Mouse (Mus musculus) forebrain, embryonic 12.5 days (tissue): ENCODE measurements around the gene Tubb2b. TPM values are rescaled to one million over a fixed set of nuclear protein-coding genes. Genes with fewer than 3 reads are reported as not detected.
A peak's percentile ranks its signal among the peaks of the same experiment; 100 is the strongest.
"Not testable (repeated sequence)": the region's sequence is repeated elsewhere in the genome, so short reads cannot be mapped to it uniquely, and the experiment has no call there.

Experiments used
- ATAC-seq: fragments of 200-750 bp; cut with Nextera tagmentation; 2 replicates; pipeline ENCODE4 v1.8.0; 2017; ENCODE audit warnings: moderate TSS enrichment; ENCODE audit not compliant: low FRiP score
- H3K27ac ChIP-seq: fragments of 300-500 bp; sonication (generic); 2 replicates; pipeline ENCODE4 v1.5.1; 2016; ENCODE audit warnings: mild to moderate bottlenecking
- H3K27me3 ChIP-seq: fragments of 300-500 bp; sonication (generic); 2 replicates; pipeline ENCODE4 v1.6.1; 2016; ENCODE audit warnings: mild to moderate bottlenecking
- H3K36me3 ChIP-seq: fragments of 300-500 bp; sonication (generic); replicated peaks from 2 replicates; pipeline ENCODE4 v1.6.1; 2016; ENCODE audit warnings: mild to moderate bottlenecking
- H3K4me1 ChIP-seq: fragments of 300-500 bp; sonication (generic); 2 replicates; pipeline ENCODE4 v1.6.1; 2016
- H3K4me2 ChIP-seq: fragments of 300-500 bp; sonication (generic); 2 replicates; pipeline ENCODE4 v1.6.1; 2016; ENCODE audit warnings: mild to moderate bottlenecking, moderate library complexity
- H3K4me3 ChIP-seq: fragments of 300-500 bp; sonication (generic); replicated peaks from 2 replicates; pipeline ENCODE4 v1.5.1; 2016; ENCODE audit warnings: mild to moderate bottlenecking
- H3K9ac ChIP-seq: fragments of 300-500 bp; sonication (generic); 2 replicates; pipeline ENCODE4 v1.6.1; 2016; ENCODE audit warnings: mild to moderate bottlenecking
- H3K9me3 ChIP-seq: fragments of 300-500 bp; sonication (generic); 2 replicates; pipeline ENCODE4 v1.6.1; 2016
- WGBS: fragments of 180-500 bp; shearing (Covaris S2); methylation state at CpG from one replicate; pipeline ENCODE4 v1.1.7; 2016; 5-methylcytosine and 5-hydroxymethylcytosine counted together
- polyA plus RNA-seq: library from polyadenylated mRNA; unstranded; fragments of >200 nt; fragmentation: Nextera tagmentation; extraction: Ambion mirVana; gene quantifications from 2 replicates; pipeline ENCODE4 v1.2.1, GENCODE M21; 2016

Gene Tubb2b
- polyA plus RNA-seq, 1 experiment from 2014 or later: 311 TPM

DNA sequence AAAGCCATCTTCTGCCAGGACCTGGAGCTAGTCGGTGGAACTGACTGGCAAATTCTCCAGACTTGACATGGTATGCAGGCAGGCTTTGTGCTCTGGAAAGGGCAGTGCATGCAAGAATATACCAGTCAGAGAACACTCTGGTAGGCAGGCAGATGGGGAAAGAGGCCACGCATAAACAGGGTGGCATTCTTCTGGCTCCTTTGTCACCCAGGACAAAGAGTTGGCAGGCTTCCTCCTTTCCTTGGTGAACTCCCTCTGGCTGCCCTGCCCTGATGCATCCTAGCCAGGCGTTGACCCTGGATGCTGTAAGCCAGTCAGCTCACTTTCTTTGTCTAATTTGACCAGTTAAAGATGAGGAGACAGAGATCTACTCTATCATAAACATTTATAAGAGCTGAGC lies 33.2 kb downstream of the Tubb2b start:
- Histone ChIP-seq H3K4me1 (peaks cover 24% of the 10 kb centered on the region), H3K9me3 (no peaks in the 10 kb centered on the region), H3K9ac (no peak overlapping the region), H3K4me3 (no peak overlapping the region), H3K36me3 (no peaks in the 10 kb centered on the region), H3K4me2 (no peak overlapping the region), H3K27ac (peak overlapping the region; percentile 84), H3K27me3 (no peaks in the 10 kb centered on the region)
- ATAC-seq: no peak
- 69% methylated on average over 3 of the region's 3 CpGs for WGBS

DNA sequence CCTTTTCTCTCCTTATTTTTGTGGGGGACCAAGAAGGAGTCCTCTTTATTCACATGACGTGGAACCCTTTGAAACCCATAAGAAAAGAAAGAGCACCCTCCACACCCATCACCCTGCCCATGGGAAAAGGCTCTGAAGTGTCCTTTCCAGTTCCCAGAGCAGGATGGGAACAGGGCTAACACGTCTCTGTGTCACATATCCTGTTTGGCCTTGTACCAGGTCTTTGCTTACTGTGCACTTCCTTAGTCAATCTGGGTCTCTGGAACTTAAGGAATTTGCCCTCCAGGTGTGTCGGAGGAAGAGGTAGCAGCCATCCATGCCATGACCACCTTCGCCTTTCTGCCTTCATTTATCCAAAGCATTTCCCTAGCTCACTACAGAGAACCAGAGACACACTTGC lies 33.8 kb downstream of the Tubb2b start:
- H3K36me3 ChIP-seq: no peaks in the 10 kb centered on the region
- H3K27me3 ChIP-seq: no peaks in the 10 kb centered on the region
- peak overlapping the region; percentile 28; the same call in 1 of the 2 replicates for H3K4me2 ChIP-seq
- H3K9ac ChIP-seq: no peak overlapping the region
- no peaks in the 10 kb centered on the region for H3K9me3 ChIP-seq
- H3K4me3 ChIP-seq: no peak overlapping the region
- peak overlapping the region; percentile 84 for H3K27ac ChIP-seq
- peak; percentile 75 for ATAC-seq
- WGBS: 51% methylated on average over 4 of the region's 4 CpGs
- H3K4me1 ChIP-seq: peaks cover 24% of the 10 kb centered on the region

DNA sequence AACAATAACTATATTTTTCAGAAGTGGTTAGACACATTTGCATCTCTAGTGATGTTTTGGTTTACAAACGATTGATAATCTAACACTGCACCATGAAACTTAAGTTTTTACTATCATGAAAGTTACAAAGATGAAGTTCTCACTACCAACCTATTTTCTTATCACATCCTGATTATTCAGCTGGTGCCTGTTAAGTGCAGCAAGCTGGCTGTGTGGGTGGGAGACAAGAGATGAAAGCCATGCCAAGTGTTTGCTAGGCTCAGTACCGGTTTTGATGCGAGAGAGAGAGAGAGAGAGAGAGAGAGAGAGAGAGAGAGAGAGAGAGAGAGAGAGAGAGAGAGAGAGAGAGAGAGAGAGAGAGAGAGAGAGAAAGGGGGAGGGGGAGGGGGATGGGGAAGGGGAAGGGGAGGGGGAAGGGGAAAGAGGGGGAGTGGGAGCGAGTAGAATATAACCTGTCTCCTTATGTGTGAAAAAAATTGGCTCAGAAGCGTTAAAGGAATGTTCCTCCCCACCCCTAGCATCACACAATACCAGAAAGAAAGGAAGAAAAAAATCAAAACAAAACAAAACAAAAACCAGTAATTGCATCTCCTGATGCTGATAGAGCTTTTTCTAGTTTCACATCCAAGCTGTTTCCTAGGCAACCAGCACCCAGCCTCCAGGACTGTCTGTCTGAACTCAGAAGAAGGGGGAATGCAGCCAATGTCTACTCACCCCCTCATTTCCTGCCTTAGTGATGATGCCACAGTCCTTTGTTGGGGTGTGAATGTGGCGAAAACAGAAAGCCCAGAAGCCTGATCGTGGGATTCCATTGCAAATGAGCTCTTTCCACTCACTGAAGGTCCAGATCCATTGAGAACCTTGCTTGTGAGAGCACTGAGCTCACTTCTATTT lies 34.5 kb downstream of the Tubb2b start:
- H3K4me2 ChIP-seq: peak overlapping the region; percentile 28
- peak; percentile 97 for ATAC-seq
- no peak overlapping the region for H3K9ac ChIP-seq
- H3K4me1 ChIP-seq: peaks cover 24% of the 10 kb centered on the region
- no peaks in the 10 kb centered on the region for H3K9me3 ChIP-seq
- H3K4me3 ChIP-seq: no peak overlapping the region
- 22% methylated on average over 5 of the region's 7 CpGs for WGBS
- no peaks in the 10 kb centered on the region for H3K36me3 ChIP-seq
- H3K27me3 ChIP-seq: no peaks in the 10 kb centered on the region
- peak overlapping the region; percentile 84 for H3K27ac ChIP-seq

DNA sequence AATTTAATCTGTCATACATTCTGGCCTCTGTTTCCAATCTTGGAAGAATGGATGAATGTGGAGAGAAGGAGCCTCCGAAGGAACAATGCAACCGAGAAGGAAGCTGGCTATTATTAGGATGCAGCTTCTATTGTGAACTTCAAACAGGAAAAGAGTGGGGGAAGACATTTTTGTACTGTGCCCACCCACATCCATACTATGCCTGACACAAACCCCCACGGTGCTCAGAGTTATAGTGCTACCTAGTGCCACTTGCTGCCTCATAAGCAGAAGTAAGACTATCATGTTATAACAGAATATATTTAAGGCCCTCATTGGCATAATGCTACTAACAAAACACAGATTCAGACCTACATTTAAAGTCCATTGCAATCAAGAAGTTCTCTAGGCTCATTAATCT lies 40.9 kb downstream of the Tubb2b start:
- peak overlapping the region; percentile 86 for H3K27ac ChIP-seq
- no peak for ATAC-seq
- no peaks in the 10 kb centered on the region for H3K9me3 ChIP-seq
- H3K9ac ChIP-seq: no peak overlapping the region
- H3K4me3 ChIP-seq: no peak overlapping the region
- no peaks in the 10 kb centered on the region for H3K36me3 ChIP-seq
- whole genome bisulfite sequencing: 47% methylated on average over 3 of the region's 3 CpGs
- peaks cover 26% of the 10 kb centered on the region for H3K4me1 ChIP-seq
- H3K4me2 ChIP-seq: no peak overlapping the region
- H3K27me3 ChIP-seq: no peaks in the 10 kb centered on the region

DNA sequence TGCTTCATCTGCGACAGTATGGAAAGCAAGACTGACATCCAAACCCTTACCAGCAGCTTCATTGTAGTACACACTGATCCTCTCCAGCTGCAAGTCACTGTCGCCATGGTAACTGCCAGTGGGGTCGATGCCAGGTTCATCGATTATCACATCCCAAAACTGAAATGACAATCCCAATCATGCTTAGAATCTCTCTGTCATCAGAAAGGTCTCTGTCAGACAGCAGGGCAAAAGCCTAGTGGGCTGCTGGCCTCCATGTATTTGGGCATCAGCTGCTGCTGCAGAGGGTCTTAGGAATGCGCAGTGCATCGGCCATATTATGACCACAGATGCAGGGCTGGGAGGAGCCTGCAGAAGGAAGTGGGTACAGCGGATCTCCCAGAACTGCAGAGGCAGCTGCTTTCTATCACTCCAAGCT lies 41.4 kb downstream of the Tubb2b start:
- Histone ChIP-seq H3K4me3 (no peak overlapping the region), H3K9ac (no peak overlapping the region), H3K4me2 (no peak overlapping the region), H3K27me3 (no peaks in the 10 kb centered on the region), H3K36me3 (no peaks in the 10 kb centered on the region), H3K27ac (peak overlapping the region; percentile 86), H3K4me1 (peaks cover 26% of the 10 kb centered on the region), H3K9me3 (no peaks in the 10 kb centered on the region)
- 46% methylated on average over 7 of the region's 7 CpGs for WGBS
- ATAC-seq: peak; percentile 87

DNA sequence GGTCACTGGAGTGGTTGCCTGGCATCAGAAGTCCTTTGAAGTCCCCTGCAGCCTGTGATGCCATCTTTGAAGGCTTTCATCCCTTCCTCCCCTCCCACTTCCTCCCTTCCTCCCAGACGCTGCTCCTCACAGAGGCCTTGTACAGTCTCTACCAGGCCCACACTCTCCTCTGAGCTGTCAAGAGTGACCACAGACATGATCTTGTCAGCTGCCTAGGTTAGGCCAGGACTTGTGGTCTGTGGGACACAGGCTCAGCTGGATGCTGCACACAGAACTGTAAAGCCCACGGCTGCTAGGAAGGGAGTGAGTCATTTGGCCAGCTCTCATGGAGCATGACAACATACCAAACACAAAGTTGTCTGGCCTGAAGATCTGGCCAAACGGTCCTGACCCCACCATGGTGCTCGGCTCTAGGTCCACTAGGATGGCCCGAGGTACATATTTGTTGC lies 42.0 kb downstream of the Tubb2b start:
- WGBS: 63% methylated on average over 5 of the region's 5 CpGs
- not testable (repeated sequence) for H3K36me3 ChIP-seq

DNA sequence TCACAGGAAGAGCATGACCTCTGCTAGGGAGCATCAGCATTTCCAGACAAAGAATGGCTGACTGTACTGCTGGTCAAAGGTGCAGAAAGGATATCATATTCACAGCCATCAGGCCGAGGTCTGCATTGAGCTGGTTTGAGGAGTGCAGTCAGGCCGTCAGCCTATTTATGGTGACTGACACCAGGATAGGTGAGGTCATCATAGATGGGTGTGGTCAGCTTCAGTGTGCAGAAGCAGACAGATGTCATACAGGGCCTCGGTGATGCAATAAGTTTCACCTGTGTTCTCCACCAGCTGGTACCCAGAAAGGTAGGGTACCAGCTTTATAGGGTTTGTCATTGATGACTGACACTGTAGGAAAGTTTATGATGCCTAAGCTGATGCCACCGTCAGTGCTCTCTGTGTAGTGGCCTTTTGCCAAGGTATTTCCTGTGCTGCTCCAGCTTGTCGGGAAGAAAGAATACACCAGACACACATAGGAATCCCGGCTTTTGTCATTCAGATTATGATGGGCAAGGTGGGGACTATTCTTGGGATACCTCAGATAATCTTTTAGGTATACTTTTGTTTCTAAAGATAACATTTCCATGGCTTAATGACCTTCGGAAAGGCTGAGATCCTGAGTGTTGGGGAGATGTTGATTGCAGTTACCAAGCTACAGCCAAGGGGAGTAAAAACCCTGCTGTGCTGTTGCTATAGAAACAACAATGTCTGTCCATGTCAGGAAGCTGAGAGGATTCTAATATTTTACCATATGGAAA lies 43.0 kb downstream of the Tubb2b start:
- Histone ChIP-seq H3K36me3 (no peaks in the 10 kb centered on the region), H3K27ac (peak overlapping the region; percentile 57), H3K9me3 (no peaks in the 10 kb centered on the region), H3K4me1 (peaks cover 26% of the 10 kb centered on the region), H3K4me3 (no peak overlapping the region), H3K9ac (no peak overlapping the region), H3K27me3 (no peaks in the 10 kb centered on the region), H3K4me2 (no peak overlapping the region)
- 65% methylated on average over 7 of the region's 7 CpGs for WGBS
- 0 out of 2 replicates have a peak, but pooled peaks have one; percentile 39 for ATAC-seq

More for the DNA sequence above, 42.0 kb downstream of the Tubb2b start:
- ATAC-seq: peak; percentile 47
- H3K27me3 ChIP-seq, H3K4me3 ChIP-seq, H3K9me3 ChIP-seq, H3K4me2 ChIP-seq, H3K9ac ChIP-seq: not testable (repeated sequence)
- peaks cover 26% of the 10 kb centered on the region for H3K4me1 ChIP-seq
- peak overlapping the region; percentile 86 for H3K27ac ChIP-seq

DNA sequence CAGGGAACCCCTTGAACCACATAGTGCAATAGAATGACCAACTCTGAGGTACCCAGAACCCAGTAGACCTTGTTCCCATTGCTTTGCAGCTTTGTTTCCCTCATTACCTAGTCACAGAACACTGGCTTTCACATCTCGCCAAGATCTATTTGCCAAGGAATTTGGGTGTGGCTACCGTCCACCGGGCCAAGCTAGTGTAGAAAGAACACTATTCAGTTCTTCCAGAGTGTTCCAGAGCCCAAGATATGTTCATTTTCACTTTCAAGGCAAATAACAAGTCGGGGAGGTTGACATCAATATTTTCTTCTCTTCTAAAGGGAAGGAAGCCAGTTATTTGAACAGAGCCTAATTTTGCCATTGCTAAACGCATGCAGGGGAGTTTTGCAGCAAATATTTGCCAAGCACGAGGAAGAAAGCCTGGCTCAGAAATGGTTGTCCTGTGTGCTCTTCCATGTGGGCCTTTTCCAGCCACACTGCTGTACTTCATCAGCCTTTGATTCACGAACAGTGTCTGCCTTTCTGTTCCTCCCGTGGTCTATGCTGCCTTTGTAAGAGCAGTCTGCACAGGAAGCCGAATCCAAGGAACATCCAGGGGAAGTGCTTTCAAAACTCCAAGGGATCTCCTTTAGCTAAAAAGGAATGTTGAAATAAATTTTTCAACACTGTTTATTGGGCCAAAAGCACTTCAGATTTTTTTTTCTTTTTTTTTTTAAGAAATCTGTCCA lies 46.1 kb downstream of the Tubb2b start:
- Histone ChIP-seq H3K9ac (no peak overlapping the region), H3K27me3 (peaks cover 10% of the 10 kb centered on the region; the same call in 1 of the 2 replicates), H3K4me2 (no peak overlapping the region), H3K9me3 (no peaks in the 10 kb centered on the region), H3K4me3 (no peak overlapping the region), H3K27ac (no peak overlapping the region), H3K36me3 (no peaks in the 10 kb centered on the region), H3K4me1 (peaks cover 24% of the 10 kb centered on the region)
- no peak for ATAC-seq
- WGBS: 81% methylated on average over 9 of the region's 9 CpGs

DNA sequence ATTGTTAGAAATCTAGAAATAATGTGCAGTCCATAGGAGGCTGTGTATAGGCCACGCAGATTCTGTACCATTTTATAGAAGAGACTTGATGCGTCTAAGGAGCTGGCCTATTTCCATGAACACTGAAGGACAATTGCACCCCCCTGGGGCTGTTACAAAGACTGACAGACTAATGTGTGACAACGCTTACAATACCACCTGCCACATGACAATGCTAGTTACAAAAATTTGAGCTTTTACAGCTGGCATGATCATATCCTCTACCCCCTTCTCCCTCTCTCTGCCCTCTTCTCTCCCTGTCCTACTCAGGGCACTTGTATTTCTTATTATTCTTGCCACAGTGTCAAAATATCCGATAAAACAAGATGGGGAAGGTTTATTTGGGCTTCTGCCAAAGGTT lies 48.3 kb downstream of the Tubb2b start:
- Histone ChIP-seq H3K36me3 (no peaks in the 10 kb centered on the region), H3K9ac (no peak overlapping the region), H3K4me3 (no peak overlapping the region), H3K9me3 (no peaks in the 10 kb centered on the region), H3K27ac (no peak overlapping the region), H3K27me3 (peaks cover 12% of the 10 kb centered on the region), H3K4me1 (peaks cover 11% of the 10 kb centered on the region), H3K4me2 (no peak overlapping the region)
- 77% methylated on average over 4 of the region's 4 CpGs for WGBS
- ATAC-seq: no peak

DNA sequence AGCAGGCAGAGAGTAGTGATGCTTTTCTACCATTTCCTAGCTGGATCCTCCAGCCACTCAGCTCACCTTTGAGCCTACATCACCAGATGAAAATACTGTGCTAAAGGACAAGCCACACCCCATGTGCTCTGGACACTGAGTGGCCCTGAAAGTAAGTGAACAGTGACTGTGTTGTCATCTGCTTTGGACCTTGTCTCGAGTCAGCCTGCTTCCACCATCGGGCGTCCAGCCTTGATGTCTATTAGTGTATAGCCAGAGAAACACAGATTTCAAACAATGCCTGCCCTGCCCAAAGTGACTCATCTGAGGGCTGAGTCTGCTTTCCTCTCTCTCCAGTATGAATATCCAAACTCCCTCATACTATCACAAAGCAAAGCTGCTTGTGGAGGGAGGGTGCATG lies 50.5 kb downstream of the Tubb2b start:
- no peaks in the 10 kb centered on the region for H3K9me3 ChIP-seq
- H3K27ac ChIP-seq: no peak overlapping the region
- WGBS: 86% methylated on average over 3 of the region's 3 CpGs
- H3K4me3 ChIP-seq: no peak overlapping the region
- H3K4me1 ChIP-seq: peaks cover 27% of the 10 kb centered on the region
- H3K27me3 ChIP-seq: peaks cover 12% of the 10 kb centered on the region
- H3K9ac ChIP-seq: no peak overlapping the region
- ATAC-seq: no peak
- peaks cover 9% of the 10 kb centered on the region for H3K36me3 ChIP-seq
- H3K4me2 ChIP-seq: no peak overlapping the region

DNA sequence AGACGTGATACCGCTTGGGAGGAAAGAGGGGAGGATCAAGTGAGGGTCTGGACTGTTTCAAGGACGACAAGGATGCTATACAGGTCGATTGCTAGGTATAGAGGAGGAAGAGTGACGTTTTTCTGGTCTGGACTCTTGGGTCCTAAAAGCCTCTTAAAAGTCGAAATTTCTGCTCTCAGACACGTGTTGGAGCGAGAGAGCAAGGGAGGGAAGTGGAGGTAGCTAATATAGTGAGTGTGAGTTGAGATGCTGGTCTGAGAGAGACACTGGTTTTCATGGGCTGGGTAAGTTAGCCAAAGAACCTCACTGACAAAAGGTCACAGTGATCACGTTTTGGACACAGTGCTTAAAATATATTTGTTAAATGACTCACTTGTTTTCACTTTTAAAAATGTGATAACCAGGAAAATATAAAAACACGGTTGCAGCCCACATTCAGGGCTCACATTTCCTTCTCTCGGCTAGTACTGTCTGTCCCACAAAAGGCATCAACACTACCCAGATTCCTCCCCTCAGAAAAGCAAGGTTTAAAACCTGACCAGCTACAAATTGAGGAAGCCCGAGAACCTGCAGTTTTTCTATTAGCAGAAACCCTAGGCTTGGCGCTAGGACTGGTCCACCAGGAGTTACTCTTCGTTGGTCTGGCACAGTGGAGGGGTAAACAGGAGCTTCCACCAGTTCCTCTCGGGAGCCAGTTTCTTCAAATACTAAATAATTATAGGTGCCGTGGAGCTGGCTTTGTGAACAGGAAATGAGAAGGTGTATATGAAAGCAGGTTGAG lies 51.6 kb downstream of the Tubb2b start:
- H3K4me1 ChIP-seq: peaks cover 28% of the 10 kb centered on the region
- peak overlapping the region; percentile 70 for H3K4me3 ChIP-seq
- no peaks in the 10 kb centered on the region for H3K9me3 ChIP-seq
- H3K4me2 ChIP-seq: peak overlapping the region; percentile 86
- H3K27me3 ChIP-seq: peaks cover 12% of the 10 kb centered on the region
- 0 out of 2 replicates have a peak, but pooled peaks have one; percentile 5 for ATAC-seq
- WGBS: 47% methylated on average over 16 of the region's 16 CpGs
- peaks cover 9% of the 10 kb centered on the region for H3K36me3 ChIP-seq
- H3K27ac ChIP-seq: no peak overlapping the region
- 0 out of 2 replicates have a peak overlapping the region, but pooled peaks have one; percentile 77 for H3K9ac ChIP-seq
